Mouse (Mus musculus): Measurements from ENCODE around the gene Gpsm3. TPM values are rescaled to one million over a fixed set of nuclear protein-coding genes. Genes with fewer than 3 reads are reported as not detected.

The Gpsm3 gene
- polyA plus RNA-seq, 2 experiments, result 3.7 to 7.9 TPM

DNA sequence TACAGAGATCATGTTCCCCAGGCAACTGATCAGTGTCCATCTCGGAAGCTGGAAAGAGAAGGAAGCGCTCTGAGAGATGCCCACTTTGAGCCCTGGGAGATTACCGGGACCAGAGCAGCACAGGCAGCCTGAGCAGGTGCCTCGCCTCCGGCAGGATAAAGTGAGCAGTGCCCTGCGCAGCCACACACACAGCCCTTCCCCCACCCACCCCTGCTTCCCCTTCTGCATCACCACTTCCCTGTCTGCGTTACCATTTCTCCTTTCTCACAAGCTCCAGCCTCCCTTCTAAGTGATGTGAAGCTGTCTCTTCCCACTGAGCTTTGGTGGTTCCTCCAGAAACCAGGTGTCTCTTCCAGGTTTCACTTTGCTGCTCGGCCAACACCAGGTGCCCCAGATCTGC lies 28.4 kb upstream of the Gpsm3 start:
- no peaks in the 10 kb centered on the region for H3K9me3 ChIP-seq (ENCODE audit: control insufficient read depth, low read length)
- DNase-seq (ENCODE audit: low spot score) (no peak), ATAC-seq (ENCODE audit: low FRiP score, low read depth) (no peak)
- no peak overlapping the region for H3K4me3 ChIP-seq (replicated peaks; ENCODE audit: low read length)
- no peaks in the 10 kb centered on the region for H3K27me3 ChIP-seq (ENCODE audit: control insufficient read depth, insufficient read depth, low read length)
- peaks cover 8% of the 10 kb centered on the region for H3K4me1 ChIP-seq (ENCODE audit: control insufficient read depth, insufficient read depth, low read length)
- no peak for TF ChIP-seq POLR2A (IDR thresholded peaks at IDR 0.05; ENCODE audit: borderline replicate concordance, extremely low read depth, insufficient read depth, insufficient read length)
- 31% methylated on average over 3 of the region's 8 CpGs for WGBS
- H3K36me3 ChIP-seq (ENCODE audit: control insufficient read depth, insufficient read depth, low read length), result no peaks in the 10 kb centered on the region
- H3K27ac ChIP-seq (replicated peaks; ENCODE audit: low read depth, low read length), result no peak overlapping the region
- H3K4me2 ChIP-seq (replicated peaks; ENCODE audit: low read depth, low read length, severe bottlenecking), result no peak overlapping the region
- no peak overlapping the region for H3K9ac ChIP-seq (ENCODE audit: low read depth, low read length, severe bottlenecking)

DNA sequence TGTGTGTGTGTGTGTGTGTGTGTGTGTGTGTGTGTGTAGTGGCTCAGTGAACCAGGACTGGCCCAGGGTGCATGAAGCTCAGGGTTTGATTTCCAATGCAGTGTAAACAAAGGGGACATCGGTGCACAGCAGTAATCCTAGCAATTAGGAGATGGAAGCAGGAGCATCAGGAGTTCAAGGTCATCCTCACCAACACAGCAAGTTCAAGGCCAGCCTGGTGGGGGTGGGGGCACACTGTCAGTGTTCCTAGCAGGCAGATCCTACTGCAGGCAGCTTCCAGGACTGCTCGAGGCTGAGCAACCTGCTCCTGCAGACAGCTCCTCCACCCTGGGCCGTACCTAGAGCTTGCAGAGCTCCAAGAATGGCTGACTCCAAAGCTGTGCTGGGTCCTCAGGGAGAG lies 27.0 kb upstream of the Gpsm3 start:
- H3K4me1 ChIP-seq (ENCODE audit: control insufficient read depth, insufficient read depth, low read length), result peaks cover 8% of the 10 kb centered on the region
- no peak overlapping the region for H3K4me2 ChIP-seq (replicated peaks; ENCODE audit: low read depth, low read length, severe bottlenecking)
- H3K4me3 ChIP-seq (replicated peaks; ENCODE audit: low read length), result no peak overlapping the region
- H3K9ac ChIP-seq (ENCODE audit: low read depth, low read length, severe bottlenecking), result no peak overlapping the region
- no peak for DNase-seq (ENCODE audit: low spot score)
- WGBS, result 61% methylated on average over 3 of the region's 3 CpGs
- H3K36me3 ChIP-seq (ENCODE audit: control insufficient read depth, insufficient read depth, low read length), result no peaks in the 10 kb centered on the region
- ATAC-seq (ENCODE audit: low FRiP score, low read depth), result no peak
- no peak overlapping the region for H3K27ac ChIP-seq (replicated peaks; ENCODE audit: low read depth, low read length)
- no peak for TF ChIP-seq POLR2A (IDR thresholded peaks at IDR 0.05; ENCODE audit: borderline replicate concordance, extremely low read depth, insufficient read depth, insufficient read length)
- no peaks in the 10 kb centered on the region for H3K9me3 ChIP-seq (ENCODE audit: control insufficient read depth, low read length)
- H3K27me3 ChIP-seq (ENCODE audit: control insufficient read depth, insufficient read depth, low read length), result no peaks in the 10 kb centered on the region

DNA sequence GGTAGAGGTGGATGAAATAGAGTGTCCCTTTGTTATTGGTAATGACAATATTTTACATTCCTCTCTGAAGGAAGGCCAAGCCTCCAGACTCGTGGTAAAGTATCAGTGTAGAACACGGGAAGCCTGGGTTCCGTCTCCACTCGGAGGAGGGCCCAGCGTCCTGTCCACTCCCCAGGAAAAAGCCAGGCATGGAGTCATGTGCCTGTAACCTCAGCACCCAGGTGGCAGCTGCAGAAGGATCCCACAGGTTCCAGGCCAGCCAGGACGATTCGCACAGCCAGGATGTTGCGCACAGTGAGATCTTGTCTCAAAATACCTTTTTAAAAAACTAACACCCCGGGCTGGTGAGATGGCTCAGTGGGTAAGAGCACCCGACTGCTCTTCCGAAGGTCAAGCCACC lies 26.3 kb upstream of the Gpsm3 start:
- H3K4me1 ChIP-seq (ENCODE audit: control insufficient read depth, insufficient read depth, low read length), result peaks cover 8% of the 10 kb centered on the region
- 73% methylated on average over 11 of the region's 11 CpGs for WGBS
- no peak overlapping the region for H3K27ac ChIP-seq (replicated peaks; ENCODE audit: low read depth, low read length)
- H3K36me3 ChIP-seq (ENCODE audit: control insufficient read depth, insufficient read depth, low read length), result no peaks in the 10 kb centered on the region
- no peaks in the 10 kb centered on the region for H3K27me3 ChIP-seq (ENCODE audit: control insufficient read depth, insufficient read depth, low read length)
- H3K4me2 ChIP-seq (replicated peaks; ENCODE audit: low read depth, low read length, severe bottlenecking), result no peak overlapping the region
- ATAC-seq (ENCODE audit: low FRiP score, low read depth), result no peak
- no peak overlapping the region for H3K9ac ChIP-seq (ENCODE audit: low read depth, low read length, severe bottlenecking)
- TF ChIP-seq POLR2A (IDR thresholded peaks at IDR 0.05; ENCODE audit: borderline replicate concordance, extremely low read depth, insufficient read depth, insufficient read length), result no peak
- H3K4me3 ChIP-seq (replicated peaks; ENCODE audit: low read length), result no peak overlapping the region
- DNase-seq (ENCODE audit: low spot score), result no peak
- H3K9me3 ChIP-seq (ENCODE audit: control insufficient read depth, low read length), result no peaks in the 10 kb centered on the region

DNA sequence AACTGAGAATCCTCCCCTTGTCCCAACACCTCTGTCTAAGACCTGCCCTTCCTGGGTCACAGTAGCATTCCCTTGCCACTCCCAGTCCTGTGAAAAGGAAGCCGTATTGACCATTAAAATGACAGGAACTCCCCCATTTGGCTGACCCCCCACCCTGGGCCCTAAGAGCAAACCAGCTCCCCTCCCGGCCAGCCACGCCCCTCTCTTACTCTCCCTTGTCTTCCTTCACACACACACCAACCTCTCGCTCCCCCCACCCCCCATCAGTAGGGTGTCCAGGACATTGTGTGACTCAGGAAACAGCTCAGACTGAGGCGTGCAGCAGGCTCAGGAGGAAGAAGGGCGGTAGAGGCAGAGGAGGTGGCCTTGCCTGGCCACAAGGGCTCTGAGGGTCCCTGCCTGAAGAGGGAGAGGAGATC lies 25.6 kb upstream of the Gpsm3 start, which contains the start of gene Notch4:
TSS of gene Notch4 (plus strand) at position 266 of the 419 bp plus-strand sequence.
- Histone ChIP-seq H3K27ac (replicated peaks; ENCODE audit: low read depth, low read length) (0 out of 2 replicates have a peak within 1 kb of the TSS, but pooled peaks have one; percentile 7), H3K36me3 (ENCODE audit: control insufficient read depth, insufficient read depth, low read length) (no peaks in the 10 kb centered on the region), H3K9ac (ENCODE audit: low read depth, low read length, severe bottlenecking) (peak within 1 kb of the TSS; percentile 22; the same call in 1 of the 2 replicates), H3K9me3 (ENCODE audit: control insufficient read depth, low read length) (no peaks in the 10 kb centered on the region), H3K4me2 (replicated peaks; ENCODE audit: low read depth, low read length, severe bottlenecking) (no peak within 1 kb of the TSS), H3K27me3 (ENCODE audit: control insufficient read depth, insufficient read depth, low read length) (no peaks in the 10 kb centered on the region), H3K4me1 (ENCODE audit: control insufficient read depth, insufficient read depth, low read length) (peaks cover 8% of the 10 kb centered on the region), H3K4me3 (replicated peaks; ENCODE audit: low read length) (no peak within 1 kb of the TSS; the same call in 1 of the 2 replicates)
- DNase-seq (ENCODE audit: low spot score) (no peak), ATAC-seq (ENCODE audit: low FRiP score, low read depth) (peak; percentile 47)
- no peak for TF ChIP-seq POLR2A (IDR thresholded peaks at IDR 0.05; ENCODE audit: borderline replicate concordance, extremely low read depth, insufficient read depth, insufficient read length)
- WGBS, result 12% methylated on average over 6 of the region's 6 CpGs

DNA sequence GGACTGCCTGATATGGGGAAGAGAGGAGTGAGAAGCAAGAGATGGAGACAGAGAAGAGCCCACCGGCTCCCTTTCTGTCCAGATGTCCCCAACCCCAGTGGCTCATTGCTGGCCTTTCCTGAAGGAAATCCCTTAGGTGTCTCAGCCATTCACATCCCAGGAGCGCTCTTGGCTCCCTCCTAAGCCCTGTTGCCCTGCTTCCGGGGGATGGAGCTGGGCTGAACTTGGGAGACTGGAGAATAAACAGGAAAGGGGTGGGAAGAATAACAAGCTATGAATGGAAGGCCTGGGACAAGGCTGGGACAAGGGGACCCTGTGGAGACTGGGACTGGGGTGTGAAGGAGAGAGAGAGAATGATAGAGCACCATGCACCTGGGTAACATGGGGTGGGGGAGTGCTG lies 24.8 kb upstream of the Gpsm3 start:
- Histone ChIP-seq H3K9me3 (ENCODE audit: control insufficient read depth, low read length) (no peaks in the 10 kb centered on the region), H3K27ac (replicated peaks; ENCODE audit: low read depth, low read length) (0 out of 2 replicates have a peak overlapping the region, but pooled peaks have one; percentile 7), H3K36me3 (ENCODE audit: control insufficient read depth, insufficient read depth, low read length) (no peaks in the 10 kb centered on the region), H3K4me3 (replicated peaks; ENCODE audit: low read length) (no peak overlapping the region), H3K4me2 (replicated peaks; ENCODE audit: low read depth, low read length, severe bottlenecking) (no peak overlapping the region), H3K4me1 (ENCODE audit: control insufficient read depth, insufficient read depth, low read length) (peaks cover 8% of the 10 kb centered on the region), H3K9ac (ENCODE audit: low read depth, low read length, severe bottlenecking) (0 out of 2 replicates have a peak overlapping the region, but pooled peaks have one; percentile 22), H3K27me3 (ENCODE audit: control insufficient read depth, insufficient read depth, low read length) (no peaks in the 10 kb centered on the region)
- DNase-seq (ENCODE audit: low spot score), result no peak
- ATAC-seq (ENCODE audit: low FRiP score, low read depth), result no peak
- TF ChIP-seq POLR2A (IDR thresholded peaks at IDR 0.05; ENCODE audit: borderline replicate concordance, extremely low read depth, insufficient read depth, insufficient read length), result no peak
- 36% methylated on average over 3 of the region's 3 CpGs for WGBS

DNA sequence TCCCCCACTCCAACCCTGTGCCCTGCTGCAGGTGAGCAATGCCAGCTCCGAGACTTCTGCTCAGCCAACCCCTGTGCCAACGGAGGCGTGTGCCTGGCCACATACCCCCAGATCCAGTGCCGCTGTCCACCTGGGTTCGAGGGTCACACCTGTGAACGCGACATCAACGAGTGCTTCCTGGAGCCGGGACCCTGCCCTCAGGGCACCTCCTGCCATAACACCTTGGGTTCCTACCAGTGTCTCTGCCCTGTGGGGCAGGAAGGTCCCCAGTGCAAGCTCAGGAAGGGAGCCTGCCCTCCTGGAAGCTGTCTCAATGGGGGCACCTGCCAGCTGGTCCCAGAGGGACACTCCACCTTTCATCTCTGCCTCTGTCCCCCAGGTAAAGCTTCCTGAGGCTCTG lies 22.3 kb upstream of the Gpsm3 start:
- WGBS, result 64% methylated on average over 9 of the region's 9 CpGs
- no peaks in the 10 kb centered on the region for H3K9me3 ChIP-seq (ENCODE audit: control insufficient read depth, low read length)
- no peak overlapping the region for H3K4me3 ChIP-seq (replicated peaks; ENCODE audit: low read length)
- ATAC-seq (ENCODE audit: low FRiP score, low read depth) (no peak), DNase-seq (ENCODE audit: low spot score) (no peak)
- no peaks in the 10 kb centered on the region for H3K36me3 ChIP-seq (ENCODE audit: control insufficient read depth, insufficient read depth, low read length)
- H3K4me2 ChIP-seq (replicated peaks; ENCODE audit: low read depth, low read length, severe bottlenecking), result no peak overlapping the region
- no peak overlapping the region for H3K9ac ChIP-seq (ENCODE audit: low read depth, low read length, severe bottlenecking)
- H3K4me1 ChIP-seq (ENCODE audit: control insufficient read depth, insufficient read depth, low read length), result peaks cover 8% of the 10 kb centered on the region
- H3K27me3 ChIP-seq (ENCODE audit: control insufficient read depth, insufficient read depth, low read length), result no peaks in the 10 kb centered on the region
- no peak for TF ChIP-seq POLR2A (IDR thresholded peaks at IDR 0.05; ENCODE audit: borderline replicate concordance, extremely low read depth, insufficient read depth, insufficient read length)
- no peak overlapping the region for H3K27ac ChIP-seq (replicated peaks; ENCODE audit: low read depth, low read length)

All from limb, embryonic 14.5 days (tissue).